Mouse (Mus musculus) spleen, postnatal 0 days (tissue): ENCODE measurements around the gene Pola2. TPM values are rescaled to one million over a fixed set of nuclear protein-coding genes. Genes with fewer than 3 reads are reported as not detected.

Experiments
- polyA plus RNA-seq: library from polyadenylated mRNA; unstranded; fragments of >200 nt; fragmentation: Nextera tagmentation; extraction: Ambion mirVana; gene quantifications from 2 replicates; pipeline ENCODE4 v1.2.1, GENCODE M21; 2015

The Pola2 gene
- 61.9 and 69.5 TPM in 2 replicates for polyA plus RNA-seq

GRCm38 (mm10) chr19:5963883-5964562 is at the start of gene Pola2:
Gene Pola2, minus strand, starts transcription at chr19:5964202.

GRCm38 (mm10) chr19:5986043-5986442 is 22.0 kb upstream of the Pola2 start, which contains the start of gene Slc22a20:
Gene Slc22a20, minus strand, starts transcription at chr19:5986143.

GRCm38 (mm10) chr19:5924713-5925093 is 39.3 kb downstream of the Pola2 start, which contains the start of gene Cdc42ep2:
Gene Cdc42ep2, minus strand, starts transcription at chr19:5924816.

GRCm38 (mm10) chr19:5913007-5913719 is 50.8 kb downstream of the Pola2 start, which contains the start of gene Dpf2:
Gene Dpf2, minus strand, starts transcription at chr19:5913010.

GRCm38 (mm10) chr19:5894002-5894678 is 69.9 kb downstream of the Pola2 start, which contains the start of gene Tigd3:
Gene Tigd3, minus strand, starts transcription at chr19:5894149.

Other genes with a start within 250 kb of the Pola2 start
- 101 and 113 TPM in 2 replicates for gene Ehbp1l1, start 237.9 kb downstream of the Pola2 start, polyA plus RNA-seq
- gene Fam89b, start 234.5 kb downstream of the Pola2 start, polyA plus RNA-seq: 66.1 and 67.9 TPM in 2 replicates
- 13.0 and 19.2 TPM in 2 replicates for gene Ltbp3, start 223.3 kb downstream of the Pola2 start, polyA plus RNA-seq
- gene Scyl1, start 192.8 kb downstream of the Pola2 start, polyA plus RNA-seq: 22.7 and 26.7 TPM in 2 replicates
- gene Frmd8, start 88.9 kb downstream of the Pola2 start, polyA plus RNA-seq: 18.5 and 20.2 TPM in 2 replicates
- 8.4 and 14.3 TPM in 2 replicates for gene Slc25a45, start 86.4 kb downstream of the Pola2 start, polyA plus RNA-seq
- 4.8 and 5.1 TPM in 2 replicates for gene Tigd3, start 70.1 kb downstream of the Pola2 start, polyA plus RNA-seq
- gene Dpf2, start 51.2 kb downstream of the Pola2 start, polyA plus RNA-seq: 55.3 and 62.4 TPM in 2 replicates
- gene Cdc42ep2, start 39.4 kb downstream of the Pola2 start, polyA plus RNA-seq: 4.2 and 5.4 TPM in 2 replicates
- gene Slc22a20, start 21.9 kb upstream of the Pola2 start, polyA plus RNA-seq: 0.18 and 0.33 TPM in 2 replicates
- 17.5 and 18.8 TPM in 2 replicates for gene Capn1, start 51.7 kb upstream of the Pola2 start, polyA plus RNA-seq
- 13.7 and 15.3 TPM in 2 replicates for gene Syvn1, start 82.4 kb upstream of the Pola2 start, polyA plus RNA-seq
- gene Mrpl49, start 93.6 kb upstream of the Pola2 start, polyA plus RNA-seq: 41.2 and 44.7 TPM in 2 replicates
- gene Fau, start 93.6 kb upstream of the Pola2 start, polyA plus RNA-seq: 972 and 981 TPM in 2 replicates
- 24.3 and 28.5 TPM in 2 replicates for gene Znhit2, start 97.0 kb upstream of the Pola2 start, polyA plus RNA-seq
- gene Tm7sf2, start 104.2 kb upstream of the Pola2 start, polyA plus RNA-seq: 3.8 and 3.9 TPM in 2 replicates
- 37.6 and 41.3 TPM in 2 replicates for gene Vps51, start 113.0 kb upstream of the Pola2 start, polyA plus RNA-seq
- not detected in 2 replicates for gene Tmem262, start 115.8 kb upstream of the Pola2 start, polyA plus RNA-seq
- 0.28 and 0.61 TPM in 2 replicates for gene Gm28374, start 118.1 kb upstream of the Pola2 start, polyA plus RNA-seq
- 30.3 and 32.0 TPM in 2 replicates for gene Zfpl1, start 120.8 kb upstream of the Pola2 start, polyA plus RNA-seq
- 38.6 and 42.9 TPM in 2 replicates for gene Cdca5, start 120.8 kb upstream of the Pola2 start, polyA plus RNA-seq
- gene AC131692.1, start 130.2 kb upstream of the Pola2 start, polyA plus RNA-seq: 0.21 and 0.32 TPM in 2 replicates
- 0.34 and 0.40 TPM in 2 replicates for gene Naaladl1, start 141.6 kb upstream of the Pola2 start, polyA plus RNA-seq
- 29.3 and 29.9 TPM in 2 replicates for gene Sac3d1, start 154.4 kb upstream of the Pola2 start, polyA plus RNA-seq
- gene Snx15, start 164.1 kb upstream of the Pola2 start, polyA plus RNA-seq: 31.6 and 32.1 TPM in 2 replicates
- 0.96 and 1.0 TPM in 2 replicates for gene Batf2, start 176.8 kb upstream of the Pola2 start, polyA plus RNA-seq
- 37.1 and 37.2 TPM in 2 replicates for gene Arl2, start 177.3 kb upstream of the Pola2 start, polyA plus RNA-seq
- gene Majin, start 220.2 kb upstream of the Pola2 start, polyA plus RNA-seq: not detected in 2 replicates